Mouse (Mus musculus) heart, embryonic 15.5 days (tissue): ENCODE data around the gene Gba. TPM values are rescaled to one million over a fixed set of nuclear protein-coding genes. Genes with fewer than 3 reads are reported as not detected.
A peak's percentile ranks its signal among the peaks of the same experiment; 100 is the strongest.
"Not testable (repeated sequence)": the region's sequence is repeated elsewhere in the genome, so short reads cannot be mapped to it uniquely, and the experiment has no call there.

Experiments used
- ATAC-seq: fragments of 200-750 bp; cut with Nextera tagmentation; replicated peaks from 2 replicates; pipeline ENCODE4 v1.8.0; 2017; ENCODE audit warnings: low read depth, moderate TSS enrichment; ENCODE audit not compliant: insufficient number of reproducible peaks, insufficient read depth, low FRiP score
- H3K27ac ChIP-seq: fragments of 300-500 bp; sonication (generic); 2 replicates; pipeline ENCODE4 v1.5.1; 2015; ENCODE audit warnings: mild to moderate bottlenecking, inconsistent platforms
- H3K27me3 ChIP-seq: fragments of 300-500 bp; sonication (generic); 2 replicates; pipeline ENCODE4 v1.6.1; 2015; ENCODE audit warnings: inconsistent platforms
- H3K36me3 ChIP-seq: fragments of 300-500 bp; sonication (generic); 2 replicates; pipeline ENCODE4 v1.6.1; 2015; ENCODE audit warnings: mild to moderate bottlenecking, inconsistent platforms
- H3K4me1 ChIP-seq: fragments of 300-500 bp; sonication (generic); replicated peaks from 2 replicates; pipeline ENCODE4 v1.6.1; 2015; ENCODE audit warnings: inconsistent platforms
- H3K4me2 ChIP-seq: fragments of 300-500 bp; sonication (generic); 2 replicates; pipeline ENCODE4 v1.6.1; 2015; ENCODE audit warnings: inconsistent platforms, mild to moderate bottlenecking, moderate library complexity
- H3K4me3 ChIP-seq: fragments of 300-500 bp; sonication (generic); 2 replicates; pipeline ENCODE4 v1.5.1; 2015; ENCODE audit warnings: mild to moderate bottlenecking, inconsistent platforms
- H3K9ac ChIP-seq: fragments of 300-500 bp; sonication (generic); 2 replicates; pipeline ENCODE4 v1.6.1; 2015; ENCODE audit warnings: mild to moderate bottlenecking, inconsistent platforms
- H3K9me3 ChIP-seq: fragments of 300-500 bp; sonication (generic); replicated peaks from 2 replicates; pipeline ENCODE4 v1.6.1; 2016; ENCODE audit warnings: inconsistent platforms
- WGBS: fragments of 180-500 bp; shearing (Covaris S2); methylation state at CpG from one replicate; pipeline ENCODE4 v1.1.7; 2015; ENCODE audit warnings: mixed read lengths; 5-methylcytosine and 5-hydroxymethylcytosine counted together
- polyA plus RNA-seq: library from polyadenylated mRNA; unstranded; fragments of >200 nt; fragmentation: Nextera tagmentation; extraction: Ambion mirVana; gene quantifications from 2 replicates; pipeline ENCODE4 v1.2.1, GENCODE M21; 2015

The Gba gene
- polyA plus RNA-seq, 1 experiment from 2014 or later, result 27.3 TPM

- WGBS, result 71% methylated on average over 7 of the region's 7 CpGs
- not testable (repeated sequence) for H3K27ac ChIP-seq, H3K27me3 ChIP-seq, H3K4me3 ChIP-seq, H3K9me3 ChIP-seq, ATAC-seq, H3K9ac ChIP-seq, H3K36me3 ChIP-seq
- Histone ChIP-seq H3K4me1 (peaks cover 32% of the 10 kb centered on the region), H3K4me2 (peak overlapping the region; percentile 92; the same call in 1 of the 2 replicates)
These were observed 13.7 kb downstream of the Gba start for GRCm38 (mm10) chr3:89216407-89216806.

GRCm38 (mm10) chr3:89218271-89218670 is 15.5 kb downstream of the Gba start:
- Histone ChIP-seq H3K9ac (no peak overlapping the region), H3K4me2 (no peak overlapping the region), H3K4me3 (no peak overlapping the region), H3K4me1 (peaks cover 19% of the 10 kb centered on the region), H3K36me3 (no peaks in the 10 kb centered on the region), H3K27ac (no peak overlapping the region), H3K9me3 (no peaks in the 10 kb centered on the region), H3K27me3 (no peaks in the 10 kb centered on the region)
- 79% methylated on average over 1 of the region's 1 CpGs for WGBS
- no peak for ATAC-seq

GRCm38 (mm10) chr3:89219546-89219945 is 16.8 kb downstream of the Gba start:
- WGBS, result 13% methylated on average over 8 of the region's 8 CpGs
- Histone ChIP-seq H3K4me2 (no peak overlapping the region), H3K36me3 (no peaks in the 10 kb centered on the region), H3K9me3 (no peaks in the 10 kb centered on the region), H3K4me1 (peaks cover 17% of the 10 kb centered on the region), H3K27ac (no peak overlapping the region), H3K9ac (no peak overlapping the region), H3K4me3 (no peak overlapping the region), H3K27me3 (no peaks in the 10 kb centered on the region)
- no peak for ATAC-seq

- Histone ChIP-seq H3K4me1 (peaks cover under 1% of the 10 kb centered on the region), H3K9me3 (no peaks in the 10 kb centered on the region), H3K36me3 (no peaks in the 10 kb centered on the region), H3K4me3 (no peak overlapping the region), H3K27me3 (peaks cover 13% of the 10 kb centered on the region), H3K27ac (no peak overlapping the region), H3K9ac (no peak overlapping the region), H3K4me2 (no peak overlapping the region)
- WGBS, result 78% methylated on average over 5 of the region's 5 CpGs
- ATAC-seq, result no peak
These were observed 18.4 kb downstream of the Gba start for GRCm38 (mm10) chr3:89221167-89221566.

- no peaks in the 10 kb centered on the region for H3K36me3 ChIP-seq
- no peak overlapping the region for H3K9ac ChIP-seq
- no peaks in the 10 kb centered on the region for H3K9me3 ChIP-seq
- ATAC-seq, result no peak
- H3K4me2 ChIP-seq, result no peak overlapping the region
- H3K27me3 ChIP-seq, result peaks cover 22% of the 10 kb centered on the region
- H3K4me1 ChIP-seq, result peaks cover 17% of the 10 kb centered on the region
- 71% methylated on average over 11 of the region's 11 CpGs for WGBS
- H3K27ac ChIP-seq, result no peak overlapping the region
- no peak overlapping the region for H3K4me3 ChIP-seq
These were observed 22.1 kb downstream of the Gba start for GRCm38 (mm10) chr3:89224796-89225195.

GRCm38 (mm10) chr3:89225321-89225815 is 22.6 kb downstream of the Gba start:
- no peaks in the 10 kb centered on the region for H3K9me3 ChIP-seq
- no peak overlapping the region for H3K9ac ChIP-seq
- H3K4me3 ChIP-seq, result no peak overlapping the region
- H3K36me3 ChIP-seq, result no peaks in the 10 kb centered on the region
- H3K4me2 ChIP-seq, result peak overlapping the region; percentile 17; the same call in 1 of the 2 replicates
- peaks cover 28% of the 10 kb centered on the region for H3K27me3 ChIP-seq
- no peak for ATAC-seq
- peaks cover 17% of the 10 kb centered on the region for H3K4me1 ChIP-seq
- WGBS, result 63% methylated on average over 12 of the region's 12 CpGs
- no peak overlapping the region for H3K27ac ChIP-seq

GRCm38 (mm10) chr3:89225918-89226317 is 23.2 kb downstream of the Gba start:
- H3K9ac ChIP-seq, result no peak overlapping the region
- peaks cover 32% of the 10 kb centered on the region for H3K27me3 ChIP-seq
- 60% methylated on average over 4 of the region's 4 CpGs for WGBS
- H3K27ac ChIP-seq, result no peak overlapping the region
- ATAC-seq, result no peak
- no peaks in the 10 kb centered on the region for H3K9me3 ChIP-seq
- H3K4me2 ChIP-seq, result peak overlapping the region; percentile 17; the same call in 1 of the 2 replicates
- H3K4me1 ChIP-seq, result peaks cover 17% of the 10 kb centered on the region
- no peak overlapping the region for H3K4me3 ChIP-seq
- no peaks in the 10 kb centered on the region for H3K36me3 ChIP-seq

- WGBS, result 60% methylated on average over 11 of the region's 11 CpGs
These were observed 23.6 kb downstream of the Gba start for GRCm38 (mm10) chr3:89226361-89226760.

GRCm38 (mm10) chr3:89226900-89227299 is 24.2 kb downstream of the Gba start, which contains the start of gene Mtx1:
Gene Mtx1, minus strand, starts transcription at chr3:89227088.
- 10% methylated on average over 20 of the region's 21 CpGs for WGBS
- Histone ChIP-seq H3K4me3 (peak within 1 kb of the TSS; percentile 55), H3K27ac (peak within 1 kb of the TSS; percentile 56), H3K4me1 (peaks cover 17% of the 10 kb centered on the region), H3K9me3 (no peaks in the 10 kb centered on the region), H3K9ac (0 out of 2 replicates have a peak within 1 kb of the TSS, but pooled peaks have one; percentile 26), H3K27me3 (peaks cover 32% of the 10 kb centered on the region), H3K4me2 (peak within 1 kb of the TSS; percentile 66), H3K36me3 (no peaks in the 10 kb centered on the region)
- ATAC-seq, result peak; percentile 1; the same call in 1 of the 2 replicates

More at GRCm38 (mm10) chr3:89226361-89226760, 23.6 kb downstream of the Gba start:
- peaks cover 32% of the 10 kb centered on the region for H3K27me3 ChIP-seq
- no peaks in the 10 kb centered on the region for H3K9me3 ChIP-seq
- H3K4me1 ChIP-seq, result peaks cover 17% of the 10 kb centered on the region
- ATAC-seq, result no peak
- H3K9ac ChIP-seq, result no peak overlapping the region
- H3K36me3 ChIP-seq, result no peaks in the 10 kb centered on the region
- H3K4me2 ChIP-seq, result peak overlapping the region; percentile 17; the same call in 1 of the 2 replicates
- H3K27ac ChIP-seq, result no peak overlapping the region
- H3K4me3 ChIP-seq, result peak overlapping the region; percentile 55; the same call in 1 of the 2 replicates

GRCm38 (mm10) chr3:89227307-89228179 is 24.8 kb downstream of the Gba start:
- Histone ChIP-seq H3K4me1 (peaks cover 17% of the 10 kb centered on the region), H3K4me2 (peak overlapping the region; percentile 66), H3K27me3 (peaks cover 32% of the 10 kb centered on the region), H3K4me3 (peak overlapping the region; percentile 55), H3K9ac (0 out of 2 replicates have a peak overlapping the region, but pooled peaks have one; percentile 26), H3K27ac (peak overlapping the region; percentile 56), H3K9me3 (no peaks in the 10 kb centered on the region), H3K36me3 (no peaks in the 10 kb centered on the region)
- WGBS, result 4% methylated on average over 41 of the region's 41 CpGs
- peak; percentile 74 for ATAC-seq

GRCm38 (mm10) chr3:89228180-89228549 is 25.4 kb downstream of the Gba start:
- Histone ChIP-seq H3K9ac (peak overlapping the region; percentile 56; the same call in 1 of the 2 replicates), H3K27me3 (peaks cover 32% of the 10 kb centered on the region), H3K27ac (peak overlapping the region; percentile 56), H3K4me2 (peak overlapping the region; percentile 66), H3K36me3 (no peaks in the 10 kb centered on the region), H3K4me3 (peak overlapping the region; percentile 55), H3K4me1 (peaks cover 22% of the 10 kb centered on the region), H3K9me3 (no peaks in the 10 kb centered on the region)
- WGBS, result under 1% methylated on average over 20 of the region's 20 CpGs
- peak; percentile 63 for ATAC-seq
